Mouse (Mus musculus): Measurements from ENCODE around the gene Uspl1. TPM values are rescaled to one million over a fixed set of nuclear protein-coding genes. Genes with fewer than 3 reads are reported as not detected.

Gene Uspl1
- polyA plus RNA-seq (2017; shearing (Covaris generic)): 45.4 TPM

GRCm38 (mm10) chr5:149184104-149184843 lies at the start of gene Uspl1, which contains the start of gene Hmgb1:
Gene Uspl1 (plus strand): TSS chr5:149184350.
Gene Hmgb1 (minus strand): TSS chr5:149184489.

DNA sequence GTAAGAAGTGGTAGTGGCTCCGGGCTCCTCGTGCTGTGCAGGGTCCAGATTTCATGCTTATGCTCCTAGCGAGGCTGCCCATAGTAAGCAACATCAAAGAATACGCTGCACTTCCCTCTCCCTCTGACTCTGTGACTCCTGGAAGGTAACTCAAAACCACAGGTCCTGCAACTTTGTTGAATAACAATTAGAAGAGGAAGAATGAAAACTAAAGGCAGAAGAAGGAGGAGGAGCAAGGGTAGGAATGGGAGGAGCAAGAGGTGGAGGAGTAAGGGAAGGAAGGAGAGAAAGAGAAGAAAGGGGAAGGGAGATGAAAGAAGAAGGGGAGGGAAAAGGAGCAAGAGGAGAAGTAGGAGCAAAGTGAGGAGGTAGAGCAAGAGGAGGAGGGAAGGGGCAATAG lies 80.3 kb downstream of the Uspl1 start, which contains the start of gene Alox5ap:
TSS of gene Alox5ap (plus strand) at position 363 of the 400 bp plus-strand sequence.

Other genes with a start within 250 kb of the Uspl1 start
- 2.0 TPM for gene Gm42791, start 189.2 kb upstream of the Uspl1 start, polyA plus RNA-seq (2017; shearing (Covaris generic))
- 218 TPM for gene Hmgb1, start 139 bp downstream of the Uspl1 start, polyA plus RNA-seq (2017; shearing (Covaris generic))
- 0.59 TPM for gene Alox5ap, start 80.4 kb downstream of the Uspl1 start, polyA plus RNA-seq (2017; shearing (Covaris generic))
- 3.2 TPM for gene Medag, start 227.4 kb downstream of the Uspl1 start, polyA plus RNA-seq (2017; shearing (Covaris generic))

Measured in CD4-positive, CD25-positive, alpha-beta regulatory T cell (primary cell).